Mouse (Mus musculus) kidney, adult 8-10 months (tissue): ENCODE results near the gene Ip6k2.

Source experiments
- DNase-seq, 2 experiments: peaks; one replicate each; pipeline ENCODE4 v3.0.0; 2022

Gene Ip6k2

DNA sequence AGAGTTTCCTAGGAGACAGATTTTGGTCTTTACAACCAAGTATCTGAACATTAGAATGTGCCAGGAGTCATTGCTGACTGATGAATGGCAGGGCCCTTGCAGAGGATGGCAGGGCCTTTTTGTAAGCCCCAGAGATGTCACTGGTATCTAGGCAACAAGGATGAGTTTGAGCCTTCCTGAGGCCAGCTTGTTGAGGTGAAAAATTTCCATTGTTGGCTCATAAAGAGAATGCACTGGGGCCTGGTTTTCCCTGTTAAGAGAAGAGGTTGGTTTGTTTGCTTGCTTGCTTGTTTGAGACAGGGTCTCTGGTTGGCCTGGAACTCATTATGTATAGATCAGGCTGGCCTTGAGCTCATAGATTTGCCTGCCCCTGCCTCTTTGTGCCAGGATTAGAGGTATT, 1.8 kb downstream of the Ip6k2 start:
- DNase-seq = no peak

DNA sequence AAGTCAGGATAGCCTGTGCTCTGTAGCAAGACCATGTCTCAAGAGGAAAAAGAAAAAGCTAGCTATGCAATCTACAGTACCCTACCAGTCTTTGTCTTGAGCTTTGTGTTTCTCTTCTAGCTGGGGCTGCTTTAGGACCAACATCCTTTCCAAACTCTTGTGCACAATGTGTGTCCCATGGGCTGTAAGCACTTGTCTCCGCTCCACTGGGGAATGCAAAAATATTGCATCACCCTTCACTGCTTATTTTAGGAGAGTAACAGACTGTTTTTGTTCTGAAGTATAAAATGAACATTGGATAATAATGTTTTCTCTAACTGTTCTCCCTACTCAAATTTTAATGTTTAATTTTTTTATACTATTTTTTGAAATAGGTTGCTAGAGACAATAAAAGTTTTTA, 2.9 kb downstream of the Ip6k2 start:
- DNase-seq = no peak

DNA sequence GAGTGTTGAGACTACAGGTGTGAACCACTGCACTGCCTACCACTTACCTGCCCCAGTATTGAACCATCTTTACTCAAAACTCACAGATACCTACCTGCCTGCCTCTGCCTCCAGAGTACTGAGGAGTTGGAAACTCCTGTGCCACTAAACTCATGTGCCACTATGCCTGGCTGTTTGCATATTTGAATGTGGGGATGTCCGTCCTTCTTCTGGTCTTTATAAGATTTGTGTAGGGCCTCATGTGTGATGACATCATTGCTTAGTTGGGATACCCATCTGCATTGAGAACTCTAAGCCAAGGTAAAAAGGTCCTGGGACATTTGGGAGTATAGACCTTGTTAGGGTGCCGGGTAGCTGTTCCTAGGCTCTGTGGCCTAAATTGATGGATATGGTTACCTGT, 3.5 kb downstream of the Ip6k2 start:
- no peak for DNase-seq

DNA sequence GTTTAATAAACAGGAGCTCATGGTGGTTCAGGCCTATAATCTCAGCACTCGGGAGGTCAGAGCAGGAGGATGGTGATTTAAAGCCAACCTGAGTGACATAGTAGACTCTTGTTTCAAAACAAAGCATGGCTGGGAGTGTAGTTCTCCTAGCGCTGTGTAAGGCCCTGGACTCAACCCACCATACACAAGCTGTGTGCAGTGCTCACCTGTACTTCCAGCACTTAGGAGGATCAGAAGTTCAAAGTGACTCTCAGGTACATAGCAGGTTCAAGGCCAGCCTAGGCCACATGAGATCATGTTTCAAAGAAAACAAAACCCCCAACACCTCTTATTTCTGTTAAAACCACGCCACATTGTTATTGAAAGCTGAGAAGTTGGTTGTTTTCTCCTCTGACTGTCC, 5.1 kb downstream of the Ip6k2 start:
- no peak for DNase-seq

DNA sequence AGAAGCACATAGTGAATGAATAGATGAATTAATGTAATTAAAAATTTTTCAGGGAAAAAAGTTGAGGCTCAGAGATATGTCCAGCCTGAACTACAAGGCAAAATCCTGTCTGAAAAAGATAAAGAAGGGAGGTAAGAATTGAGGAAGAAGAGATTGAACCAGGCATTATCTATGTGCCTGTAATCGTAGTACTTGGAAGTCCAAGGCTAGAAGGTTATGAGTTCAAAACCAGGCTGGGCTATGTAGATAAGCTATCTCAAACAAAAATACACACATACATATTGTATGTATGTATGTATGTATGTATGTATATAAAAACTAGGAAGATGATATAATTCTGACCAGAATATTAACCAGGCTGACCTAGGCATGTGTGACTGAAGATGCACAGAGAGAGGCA, 8.7 kb downstream of the Ip6k2 start:
- no peak for DNase-seq

DNA sequence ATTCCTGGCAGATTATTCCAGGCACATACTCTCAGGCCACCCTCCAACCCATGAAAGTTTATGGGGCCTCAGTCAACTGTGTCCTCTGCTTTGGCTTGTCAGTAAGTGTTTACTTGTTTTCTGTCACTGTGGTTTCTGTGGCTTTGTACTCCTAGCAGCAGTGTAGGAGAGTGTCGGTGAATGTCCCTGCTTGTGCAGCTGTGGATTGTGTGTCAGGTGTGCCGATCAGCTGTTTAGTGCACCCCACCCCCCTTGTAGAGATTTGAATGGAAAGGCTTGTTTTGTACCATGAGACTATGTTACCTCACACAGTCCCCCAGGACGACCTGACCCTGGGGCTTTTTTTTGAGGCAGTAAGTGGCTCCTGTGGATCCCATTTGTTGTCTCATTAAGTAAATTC, 9.1 kb downstream of the Ip6k2 start:
- no peak for DNase-seq

DNA sequence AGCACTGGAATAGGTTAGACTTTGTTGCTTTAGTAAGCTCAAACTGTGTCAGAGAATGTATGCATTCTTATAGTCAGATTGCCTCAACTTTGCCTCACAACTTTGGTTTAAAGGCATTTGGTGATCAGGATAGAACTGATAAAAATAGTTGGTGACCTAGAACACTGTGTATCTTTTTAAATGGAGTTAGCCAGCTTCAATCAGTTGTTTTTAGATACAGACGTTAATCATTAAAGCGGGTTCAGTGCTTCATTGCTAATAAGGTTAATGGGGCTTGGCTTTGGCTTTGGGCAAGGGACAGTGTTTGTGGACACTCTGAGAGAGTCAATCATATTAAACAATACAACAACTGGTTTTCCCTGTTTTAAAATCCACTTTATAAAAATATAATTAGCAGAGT, 11.7 kb downstream of the Ip6k2 start:
- DNase-seq = peak in 1 of 2 experiments; percentile 61

DNA sequence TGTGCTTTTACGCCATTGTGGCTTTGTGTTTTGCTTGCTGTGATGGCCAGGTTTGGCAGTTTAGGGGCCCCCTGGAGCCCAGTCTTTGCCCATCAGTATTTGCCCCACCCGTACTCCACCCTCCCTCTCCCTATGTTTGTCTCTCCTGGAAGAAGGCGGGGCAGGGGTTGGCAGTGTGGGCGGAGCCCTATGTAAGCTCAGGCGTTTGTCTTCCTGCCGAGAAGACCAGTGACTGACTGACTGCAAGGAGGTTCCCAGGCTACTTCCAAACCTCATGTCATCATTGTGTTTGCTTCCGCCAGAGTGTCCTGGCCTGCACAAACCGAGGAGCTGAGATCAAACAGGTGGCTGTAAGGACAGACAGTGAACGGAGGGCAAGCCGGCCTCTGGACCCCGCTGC, 12.2 kb downstream of the Ip6k2 start:
- peak; percentile 79 to 81 for DNase-seq

DNA sequence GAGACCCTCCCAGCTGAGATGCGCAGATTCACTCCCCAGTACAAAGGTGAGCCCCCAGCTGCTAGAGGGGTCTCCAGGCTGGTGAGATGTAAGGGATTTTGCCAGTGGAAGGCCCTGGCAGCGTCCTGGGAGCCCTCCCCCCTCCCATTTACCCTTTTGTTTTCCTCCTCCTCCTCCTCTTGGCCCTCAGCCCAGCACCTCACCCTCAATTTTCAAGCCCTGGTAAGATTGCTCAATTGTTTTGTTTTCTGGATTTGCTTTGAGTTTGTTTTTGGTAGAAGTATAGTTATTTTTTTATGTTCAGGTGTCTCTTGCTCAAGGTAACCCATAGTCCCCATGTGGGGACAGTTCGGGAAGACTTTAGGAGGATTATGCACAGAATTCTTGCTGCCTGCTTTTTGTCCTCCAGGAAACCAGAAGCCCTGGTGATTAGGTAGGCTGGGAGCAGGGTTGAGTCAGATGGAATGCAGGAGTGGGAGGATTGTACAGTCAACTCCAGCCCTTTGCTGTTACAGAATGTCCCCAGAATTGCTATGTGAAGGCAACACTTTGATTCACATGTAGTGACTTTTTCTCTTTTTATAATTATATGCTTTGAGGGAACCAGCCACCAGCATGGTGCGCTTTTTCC, 12.9 kb downstream of the Ip6k2 start:
- no peak for DNase-seq

DNA sequence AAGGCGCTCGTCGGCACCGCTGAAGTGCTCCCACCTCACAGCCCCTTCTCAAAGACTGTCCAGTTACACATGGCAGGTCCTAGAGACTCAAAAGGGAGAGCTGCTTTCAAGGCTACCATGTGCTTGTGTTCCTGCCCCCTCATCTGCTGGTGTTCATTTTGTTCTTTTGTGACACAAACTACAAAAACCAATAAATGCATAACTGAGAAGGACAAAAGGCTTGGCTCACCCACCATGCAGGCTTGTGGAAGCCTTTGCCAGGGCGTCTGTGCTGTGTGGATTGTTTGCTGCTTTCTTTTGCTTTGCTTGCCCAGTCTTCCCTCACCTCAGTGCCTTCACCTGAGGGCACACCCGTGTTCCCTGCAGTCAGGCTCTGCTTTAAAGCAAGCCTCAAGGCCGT, 13.9 kb downstream of the Ip6k2 start:
- no peak for DNase-seq

DNA sequence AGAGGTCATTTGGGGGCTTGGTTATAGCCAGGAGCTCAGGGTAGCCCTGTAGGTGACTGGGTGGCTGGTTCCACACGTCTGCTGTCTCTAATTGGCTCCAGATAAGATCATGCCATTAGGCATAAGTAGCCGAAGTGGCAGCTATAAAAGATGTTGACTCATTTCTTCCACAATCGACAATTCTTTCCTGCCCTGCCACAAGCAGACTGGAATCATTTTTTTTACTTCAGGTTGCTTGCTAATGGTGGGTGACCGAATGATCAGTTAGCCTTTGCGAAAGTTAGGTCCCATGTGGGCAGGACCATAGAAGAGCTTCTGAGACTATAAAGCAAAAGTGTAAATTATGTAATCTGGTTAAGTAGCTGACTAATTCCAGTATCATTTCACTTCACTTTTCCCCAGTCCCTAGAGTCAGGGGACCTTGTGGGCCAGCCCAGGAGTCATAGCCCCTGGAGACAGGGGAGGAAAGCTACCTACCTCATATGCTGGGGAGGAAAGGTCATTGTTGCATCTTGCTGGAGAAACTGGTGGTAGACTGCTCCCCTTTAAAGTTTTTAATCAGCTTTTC, 15.0 kb downstream of the Ip6k2 start:
- no peak for DNase-seq

DNA sequence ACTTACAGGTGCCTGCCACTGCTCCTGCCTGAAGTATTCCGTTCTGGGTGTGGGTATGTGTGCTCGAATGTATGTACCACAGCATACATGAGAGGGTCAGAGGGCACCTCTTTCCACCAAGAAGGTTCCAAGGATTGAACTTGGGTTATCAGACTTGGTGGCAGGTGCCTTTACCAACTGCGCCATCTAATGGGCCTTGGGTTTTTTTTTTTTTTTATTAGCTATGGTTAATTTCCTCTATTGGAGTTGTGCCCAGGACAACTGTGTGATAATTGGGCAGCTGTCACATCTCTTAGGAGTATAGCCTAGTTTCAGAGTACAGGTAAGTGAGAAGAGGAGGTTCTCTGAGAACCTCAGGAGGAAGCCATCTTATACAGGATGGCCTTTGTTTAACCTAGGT, 16.0 kb downstream of the Ip6k2 start:
- DNase-seq = no peak

DNA sequence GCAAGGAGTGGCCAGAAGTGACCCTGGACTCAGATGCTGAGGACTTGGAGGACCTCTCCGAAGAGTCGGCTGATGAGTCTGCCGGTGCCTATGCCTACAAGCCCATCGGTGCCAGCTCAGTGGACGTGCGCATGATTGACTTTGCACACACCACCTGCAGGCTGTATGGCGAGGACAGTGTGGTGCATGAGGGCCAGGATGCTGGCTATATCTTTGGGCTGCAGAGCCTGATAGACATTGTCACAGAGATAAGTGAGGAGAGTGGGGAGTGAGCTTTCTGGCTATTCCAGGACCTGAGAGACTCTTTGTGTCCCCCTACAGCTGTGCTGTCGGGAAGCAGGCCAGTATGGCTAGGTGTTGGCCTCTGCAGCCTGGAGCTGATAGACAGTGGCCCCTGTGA, 22.2 kb downstream of the Ip6k2 start:
- DNase-seq = no peak

DNA sequence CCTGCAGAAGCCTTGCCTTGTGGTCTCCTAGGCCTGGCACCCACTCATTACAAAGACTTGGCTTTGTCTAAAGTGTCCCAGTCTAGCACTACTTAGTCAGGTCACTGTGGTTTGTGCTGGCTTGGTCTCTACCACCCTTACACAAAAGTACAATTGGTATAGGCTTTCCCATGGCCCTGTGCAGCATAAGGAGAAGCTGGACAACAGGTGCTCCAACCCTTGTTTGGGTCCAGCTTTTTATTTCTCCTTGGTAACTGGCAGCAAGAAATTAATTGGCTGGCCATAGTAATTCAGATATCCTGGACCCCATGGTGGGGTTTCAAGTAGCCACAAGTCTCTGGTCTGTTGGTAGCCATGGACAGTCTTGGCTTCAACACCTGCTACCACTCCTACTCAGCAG, 22.8 kb downstream of the Ip6k2 start:
- DNase-seq = no peak

DNA sequence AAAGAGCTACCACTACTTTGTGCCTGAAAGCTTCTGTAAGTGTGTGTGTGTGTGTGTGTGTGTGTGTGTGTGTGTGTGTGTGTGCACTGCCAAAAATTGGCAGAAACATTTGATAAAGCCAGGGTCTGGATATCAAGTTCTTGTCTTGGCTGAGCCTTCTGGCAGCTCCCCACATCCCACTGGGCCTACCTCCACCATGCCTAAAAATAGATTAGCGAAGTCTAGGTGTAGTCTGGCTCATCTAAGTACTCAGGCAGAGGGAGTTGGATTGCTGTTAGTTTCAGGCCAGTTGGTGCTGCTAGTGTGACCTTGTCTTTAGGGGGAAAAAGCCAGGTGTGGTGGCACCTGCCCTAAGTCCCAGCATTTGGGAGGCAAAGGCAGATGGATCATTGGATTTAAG, 23.2 kb downstream of the Ip6k2 start:
- no peak for DNase-seq

DNA sequence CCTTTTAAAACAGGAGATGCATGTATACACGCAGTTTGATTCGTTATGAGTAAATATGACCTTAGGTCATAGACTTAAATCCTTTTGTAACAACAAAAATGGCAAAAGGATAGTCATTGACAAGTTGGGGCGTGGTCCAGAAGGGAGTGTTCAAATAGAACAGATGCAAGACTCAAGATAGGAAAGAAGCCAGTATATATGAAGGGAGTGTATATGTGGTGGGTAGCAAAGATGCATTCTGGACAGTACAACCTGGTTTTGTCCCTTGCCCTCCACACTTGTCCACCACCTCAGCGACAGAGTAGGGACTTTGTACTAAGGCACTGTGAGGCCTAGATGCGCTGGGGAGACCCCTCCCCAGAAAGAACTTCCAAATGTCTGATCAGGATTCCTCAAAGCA, 24.1 kb downstream of the Ip6k2 start:
- no peak for DNase-seq

DNA sequence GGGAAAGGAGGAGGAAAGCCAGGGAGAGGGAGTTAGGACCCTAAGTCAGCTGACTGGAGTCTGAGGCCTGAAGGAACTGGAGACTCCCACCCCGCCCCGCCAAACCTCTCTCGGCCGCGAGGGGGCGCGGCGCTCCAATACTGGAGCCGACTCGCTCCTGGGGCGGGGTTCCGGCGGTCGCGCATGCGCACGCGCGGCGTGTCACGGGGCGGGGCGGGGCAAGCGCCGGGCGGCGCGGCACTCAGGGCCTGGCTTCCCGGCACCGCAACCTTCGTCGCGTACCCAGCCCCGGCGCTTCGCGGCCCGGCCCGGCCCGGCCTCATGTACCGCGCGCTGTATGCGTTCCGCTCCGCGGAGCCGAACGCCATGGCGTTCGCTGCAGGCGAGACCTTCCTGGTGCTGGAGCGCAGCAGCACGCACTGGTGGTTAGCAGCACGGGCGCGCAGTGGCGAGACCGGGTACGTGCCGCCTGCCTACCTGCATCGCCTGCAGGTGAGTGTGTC, 24.6 kb downstream of the Ip6k2 start, which contains the start of gene Nckipsd:
Gene Nckipsd, plus strand, starts transcription at position 206 of the 503 bp plus-strand sequence.
- peak; percentile 88 to 93 for DNase-seq

DNA sequence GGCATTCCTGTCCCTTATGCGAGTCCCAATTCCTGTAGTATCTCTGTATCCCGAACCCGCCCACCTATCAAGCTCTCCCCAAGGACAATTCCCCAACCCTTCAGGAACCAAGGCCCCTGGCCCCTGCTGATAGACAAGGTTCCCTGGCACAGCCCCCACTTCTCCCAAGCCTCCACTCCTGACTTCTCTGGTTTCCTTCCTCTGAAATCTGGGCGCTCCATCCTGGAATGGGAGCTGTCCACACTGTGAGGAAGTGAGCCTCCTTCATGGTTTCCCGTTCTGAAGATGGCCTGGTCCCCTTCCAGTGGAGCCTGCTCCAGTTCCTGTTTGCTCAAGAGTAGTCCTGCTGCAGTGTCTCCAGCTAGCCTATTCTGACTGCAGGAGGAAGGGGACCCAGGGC, 25.6 kb downstream of the Ip6k2 start:
- DNase-seq = no peak

DNA sequence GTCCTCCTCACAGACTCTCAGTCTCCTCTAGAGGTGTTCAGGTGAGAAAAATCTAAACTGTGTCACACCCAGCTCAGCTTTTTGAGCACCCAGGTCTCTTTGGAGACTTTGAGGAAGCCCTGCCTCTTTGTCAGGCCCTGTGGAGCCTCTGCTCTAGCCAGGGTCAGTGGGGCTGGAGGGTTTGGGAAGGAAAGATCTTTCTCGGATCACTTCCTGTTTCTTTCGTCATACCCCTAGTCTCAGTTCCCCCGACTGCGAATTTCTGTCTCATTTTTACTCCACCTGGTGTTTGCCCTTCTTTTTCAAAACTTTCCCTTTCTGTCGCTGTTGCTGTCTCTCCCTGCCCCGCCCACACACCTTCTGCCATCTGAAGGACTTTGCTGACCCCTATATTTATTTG, 26.1 kb downstream of the Ip6k2 start:
- DNase-seq = no peak

DNA sequence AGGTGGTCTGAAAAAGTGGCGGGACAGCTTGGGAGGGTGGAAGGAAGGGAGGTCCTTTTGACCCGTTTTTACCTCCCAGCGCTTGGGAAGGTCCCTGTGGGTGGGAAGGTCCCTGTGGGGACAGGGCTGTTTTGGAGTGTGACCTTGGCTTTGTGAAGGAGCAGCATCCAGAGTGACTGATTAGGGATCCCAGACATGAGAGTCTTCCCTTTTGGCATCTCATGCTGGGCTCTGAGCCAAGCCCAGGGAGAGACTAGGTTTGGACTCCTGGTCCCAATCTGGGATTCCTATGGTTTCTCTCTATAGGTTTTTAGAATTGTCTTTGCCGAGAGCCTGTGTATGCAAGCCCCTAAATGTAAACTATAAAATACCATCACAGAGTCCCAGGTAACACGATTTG, 26.9 kb downstream of the Ip6k2 start:
- no peak for DNase-seq

DNA sequence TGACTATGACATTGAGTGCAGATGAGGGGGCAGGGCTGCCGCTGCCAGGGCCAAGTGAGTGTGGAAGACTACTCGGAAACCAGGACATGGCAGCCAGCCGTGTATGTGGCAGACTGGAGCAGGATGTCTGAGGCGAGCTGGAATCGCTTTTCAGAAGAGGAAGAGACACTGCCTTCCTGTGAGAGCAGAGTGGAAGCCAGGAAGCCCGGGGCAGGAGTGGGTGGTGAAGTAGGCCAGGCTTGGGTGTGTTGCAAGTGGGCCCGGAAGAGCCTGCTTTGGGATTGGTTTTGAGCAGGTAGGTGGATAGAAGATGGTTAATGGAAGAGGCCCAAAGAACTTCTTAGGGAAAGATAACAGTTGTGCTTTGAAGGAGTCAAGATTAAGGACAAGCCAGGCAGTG, 32.0 kb downstream of the Ip6k2 start:
- DNase-seq = no peak

DNA sequence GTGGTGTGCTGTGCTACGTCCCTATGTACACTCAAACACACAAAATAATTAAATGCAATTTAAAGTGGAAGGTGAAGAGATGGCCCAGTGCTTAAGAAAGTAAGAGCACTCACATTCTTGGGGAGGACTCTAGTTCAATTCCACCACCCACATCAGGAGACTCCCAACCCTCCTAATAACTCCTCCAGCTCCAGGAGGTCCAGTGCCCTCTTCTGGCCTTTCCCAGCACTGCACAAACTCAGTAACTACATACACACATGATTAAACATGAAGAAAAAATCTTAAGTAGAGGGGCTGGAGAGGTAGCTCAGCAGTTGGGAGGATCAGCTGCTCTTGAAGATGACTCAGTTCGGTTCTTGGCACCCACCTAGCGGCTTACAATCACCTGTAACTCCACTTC, 35.9 kb downstream of the Ip6k2 start:
- peak in 1 of 2 experiments; percentile 77 for DNase-seq

DNA sequence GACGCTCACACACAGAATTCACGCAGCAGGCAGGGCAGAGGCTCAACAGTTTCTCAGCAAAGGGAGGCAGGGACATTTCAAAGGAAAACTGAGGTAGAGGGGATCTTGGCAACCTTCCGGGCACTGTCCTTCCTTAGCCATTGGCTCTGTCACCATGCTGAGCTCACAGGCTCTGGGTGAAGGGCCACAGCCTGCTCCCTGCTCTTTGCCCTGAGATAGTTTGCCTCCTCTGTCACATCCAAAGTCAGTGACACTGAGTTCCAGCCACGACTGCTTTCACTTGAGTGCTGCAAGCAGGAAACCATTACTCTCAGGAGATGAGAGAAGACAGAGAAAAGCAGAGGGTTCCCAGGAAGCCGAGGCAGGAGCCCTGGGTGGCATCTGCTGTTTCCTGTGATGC, 36.5 kb downstream of the Ip6k2 start:
- no peak for DNase-seq

DNA sequence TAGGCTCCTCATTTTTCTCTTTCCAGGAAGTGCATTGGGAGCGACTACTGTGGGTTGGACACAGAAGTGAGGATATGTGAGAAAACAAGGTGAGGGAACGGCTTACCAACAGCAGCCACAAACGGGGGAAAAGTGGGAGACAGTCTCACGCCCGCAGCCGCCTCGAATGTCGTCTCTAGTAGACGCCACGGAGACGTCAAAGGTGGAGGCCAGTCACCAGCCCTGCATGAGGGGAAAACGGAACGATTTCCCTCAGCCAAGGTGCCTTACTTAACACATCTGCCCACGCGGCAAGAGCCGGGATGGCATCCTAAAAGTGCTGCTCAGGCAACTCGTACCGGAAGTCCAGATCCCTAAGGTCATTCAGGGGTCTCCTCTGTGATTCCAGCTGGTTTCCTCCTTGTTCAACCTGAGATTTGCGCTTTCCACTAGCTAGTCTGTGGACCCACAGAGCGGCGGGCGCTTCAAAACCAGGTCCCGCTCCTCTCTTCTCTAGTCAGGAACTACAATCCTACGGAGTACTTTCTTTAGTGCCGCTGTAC, 40.6 kb downstream of the Ip6k2 start:
- DNase-seq = no peak
